Mouse (Mus musculus): ENCODE measurements around the gene Tob1.
A peak's percentile ranks its signal among the peaks of the same experiment; 100 is the strongest.

Gene Tob1

DNA sequence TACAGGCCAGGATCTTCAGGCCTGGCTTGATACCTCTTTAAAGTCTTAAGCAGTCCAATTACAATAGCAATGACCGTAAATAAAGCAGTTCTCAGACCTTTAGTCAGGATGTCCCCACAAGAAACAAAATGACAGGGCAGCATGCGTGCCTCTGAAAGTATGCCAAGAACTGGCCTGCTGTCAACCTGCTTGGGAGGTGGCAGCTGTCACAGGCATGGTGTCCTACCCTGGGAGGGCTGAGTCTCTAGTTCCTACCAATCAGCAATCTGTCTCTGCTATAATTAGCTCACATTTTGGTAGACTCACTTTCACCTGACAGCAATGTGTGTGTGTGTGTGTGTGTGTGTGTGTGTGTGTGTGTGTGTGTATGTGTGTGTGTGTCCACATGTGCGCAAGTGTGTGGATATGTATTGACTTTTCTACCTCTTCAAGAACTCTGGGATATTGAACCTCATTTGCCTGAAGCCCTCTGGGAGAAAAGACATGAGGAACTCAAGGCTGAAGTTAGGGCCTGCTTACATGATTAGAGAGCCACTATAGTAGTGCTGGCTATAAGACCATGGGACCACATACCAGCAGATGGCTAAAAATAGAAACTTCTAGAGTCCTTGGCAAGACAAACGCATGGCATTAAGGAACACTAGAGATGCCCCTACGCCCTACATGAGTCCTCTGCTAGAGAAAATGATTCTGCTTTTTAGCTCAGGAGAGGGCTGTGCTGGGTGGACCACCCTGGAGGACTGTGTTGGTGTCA, 18.1 kb downstream of the Tob1 start:
- no peak for DNase-seq (ENCODE audit: low spot score)

DNA sequence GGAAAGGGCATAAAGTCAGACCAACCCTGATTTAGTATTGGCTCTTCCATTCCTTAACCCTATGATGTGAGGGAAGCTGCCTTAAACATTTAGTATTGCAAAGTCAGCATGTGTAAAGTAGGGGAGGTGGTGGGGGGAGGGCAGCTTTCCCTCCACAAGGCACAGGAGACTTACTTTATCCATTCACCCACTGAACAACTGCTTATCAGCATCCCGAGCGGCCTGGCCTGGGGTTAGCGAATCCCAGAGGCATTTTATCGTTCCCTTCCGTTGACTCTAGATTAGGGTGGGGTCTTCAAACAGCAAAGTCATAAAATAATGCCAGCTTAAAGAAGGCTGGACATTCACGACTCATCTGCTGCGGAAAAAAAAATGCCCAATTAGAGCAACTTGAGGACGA, 19.0 kb downstream of the Tob1 start:
- no peak for DNase-seq (ENCODE audit: low spot score)

DNA sequence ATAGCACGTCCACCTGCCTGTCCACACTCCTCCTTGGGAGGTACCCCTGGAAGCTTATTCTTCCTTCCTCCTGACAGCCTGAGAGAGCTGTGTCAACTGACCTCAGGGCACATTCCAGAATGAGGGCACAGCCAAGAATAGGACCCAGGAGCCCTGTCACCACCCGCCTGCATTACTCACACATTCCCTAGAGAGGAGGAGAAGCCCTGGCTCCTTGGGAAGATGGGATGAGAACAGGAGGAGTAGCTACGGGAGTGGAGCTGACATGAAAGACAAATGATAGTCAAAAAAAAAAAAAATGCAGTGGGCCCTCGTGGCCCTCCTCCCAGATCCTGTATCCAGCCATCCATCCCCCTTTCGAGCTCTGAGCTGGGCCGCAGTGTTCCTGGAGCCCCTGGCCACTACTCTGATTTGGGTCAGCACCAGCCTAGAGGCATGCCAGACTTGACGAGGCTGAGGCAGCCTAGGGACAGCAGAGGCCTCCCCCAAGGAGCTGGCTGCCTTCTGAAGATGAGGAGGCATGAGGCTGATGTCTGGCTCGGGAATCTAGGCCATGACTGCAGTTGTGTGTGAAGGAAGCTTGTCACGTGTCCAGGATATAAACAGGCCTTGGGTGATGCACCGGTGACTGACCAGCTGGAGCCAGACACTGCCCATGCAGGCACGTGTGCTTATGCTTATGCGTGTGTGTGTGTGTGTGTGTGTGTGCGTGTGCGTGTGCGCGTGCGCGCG, 20.7 kb downstream of the Tob1 start:
- DNase-seq (ENCODE audit: low spot score), result no peak

DNA sequence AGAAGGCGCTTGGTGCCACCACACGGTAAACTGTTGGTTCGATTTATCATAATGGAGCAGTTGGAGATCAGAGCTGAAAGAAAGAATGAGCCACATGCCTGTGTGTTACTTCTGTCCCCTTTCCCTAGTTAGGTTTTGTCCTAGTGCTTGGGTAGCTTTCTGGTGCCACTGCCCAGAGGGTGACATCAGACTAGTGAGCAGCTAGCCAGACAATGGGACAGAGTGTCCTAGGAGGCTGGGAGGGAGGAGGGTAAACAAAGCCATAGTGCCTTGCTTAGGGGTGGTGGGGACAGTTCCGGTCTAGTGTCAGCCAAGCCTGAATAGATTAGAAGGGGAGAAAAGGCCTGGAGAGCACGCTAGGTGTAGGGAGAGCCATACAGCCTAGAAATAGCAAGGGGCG, 22.2 kb downstream of the Tob1 start:
- DNase-seq (ENCODE audit: low spot score), result no peak

DNA sequence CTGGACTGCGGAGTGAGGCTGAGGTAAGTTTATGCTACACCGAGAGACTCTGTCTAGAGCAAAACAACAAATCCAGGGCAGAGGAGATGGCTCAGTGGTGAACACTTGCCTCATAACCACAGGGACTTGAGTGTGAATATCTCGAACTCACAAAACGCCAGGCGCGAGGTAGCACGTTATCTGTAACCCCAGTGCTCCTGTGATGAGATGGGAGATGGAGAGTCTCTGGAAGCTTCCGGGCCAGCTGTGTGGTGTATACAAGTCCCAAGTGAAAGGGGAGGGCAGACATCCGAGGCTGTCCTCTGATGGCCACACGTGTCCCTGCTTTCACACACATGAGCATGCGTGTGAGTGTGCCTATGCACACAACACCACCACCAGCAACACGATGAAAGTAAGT, 23.1 kb downstream of the Tob1 start:
- DNase-seq (ENCODE audit: low spot score), result peak; percentile 52

DNA sequence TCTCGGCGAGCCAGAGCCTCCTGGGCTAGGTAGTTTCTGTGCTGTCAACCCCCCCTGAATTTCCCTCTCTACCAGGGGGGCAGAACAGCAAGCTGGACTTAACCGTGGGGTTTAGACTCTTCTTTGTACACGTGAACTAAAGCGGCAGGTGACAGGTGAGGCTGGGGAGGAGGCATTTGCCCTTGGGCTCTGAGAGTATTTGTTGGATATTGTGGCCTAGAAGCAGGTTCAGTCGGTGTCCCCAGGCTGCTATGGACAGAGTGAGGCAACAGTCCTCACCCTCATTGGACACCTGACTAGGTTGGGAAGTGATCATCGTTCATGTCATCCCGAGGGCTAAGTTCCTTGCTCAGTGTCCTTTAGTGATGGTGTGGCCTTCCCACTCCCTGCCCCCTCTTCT, 23.6 kb downstream of the Tob1 start:
- DNase-seq (ENCODE audit: low spot score), result no peak

DNA sequence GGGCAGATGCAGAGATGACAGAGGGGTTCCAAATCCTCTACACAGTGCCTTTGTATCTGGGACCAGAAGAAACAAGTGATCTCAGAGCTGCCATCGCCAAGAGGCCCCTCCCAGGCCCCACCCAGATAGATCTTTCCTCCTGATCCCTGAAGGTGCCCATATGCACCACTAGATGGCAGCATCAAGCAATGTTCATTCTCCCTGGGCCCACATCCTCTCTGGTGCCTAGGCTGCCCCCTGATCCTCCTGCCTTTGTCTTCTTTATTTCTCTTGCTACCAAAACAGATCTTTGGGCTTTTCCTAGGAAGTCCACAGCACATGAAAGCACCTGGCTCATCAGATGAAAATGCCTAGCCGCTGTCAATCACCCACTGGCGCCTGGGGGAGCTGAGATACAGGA, 24.8 kb downstream of the Tob1 start:
- peak; percentile 83 for DNase-seq (ENCODE audit: low spot score)

DNA sequence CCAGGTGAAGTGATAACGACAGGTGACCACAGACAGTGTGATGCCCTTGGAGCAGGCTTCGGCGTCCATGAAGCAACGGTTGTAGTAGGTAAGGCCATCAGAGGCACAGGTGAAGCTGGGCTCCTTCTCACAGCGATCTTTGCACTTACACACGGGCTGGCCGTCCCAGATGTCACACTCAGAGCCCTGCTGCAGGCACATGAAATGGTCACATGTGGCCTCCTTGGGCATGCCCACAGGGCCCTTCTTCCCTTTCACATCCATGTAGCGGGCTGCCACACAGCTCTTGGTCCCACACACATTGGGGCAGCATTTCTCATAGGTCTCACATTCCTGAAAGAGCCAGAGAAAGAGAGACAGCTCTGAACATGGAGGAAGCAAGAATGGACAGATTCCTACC, 27.5 kb downstream of the Tob1 start:
- no peak for DNase-seq (ENCODE audit: low spot score)

DNA sequence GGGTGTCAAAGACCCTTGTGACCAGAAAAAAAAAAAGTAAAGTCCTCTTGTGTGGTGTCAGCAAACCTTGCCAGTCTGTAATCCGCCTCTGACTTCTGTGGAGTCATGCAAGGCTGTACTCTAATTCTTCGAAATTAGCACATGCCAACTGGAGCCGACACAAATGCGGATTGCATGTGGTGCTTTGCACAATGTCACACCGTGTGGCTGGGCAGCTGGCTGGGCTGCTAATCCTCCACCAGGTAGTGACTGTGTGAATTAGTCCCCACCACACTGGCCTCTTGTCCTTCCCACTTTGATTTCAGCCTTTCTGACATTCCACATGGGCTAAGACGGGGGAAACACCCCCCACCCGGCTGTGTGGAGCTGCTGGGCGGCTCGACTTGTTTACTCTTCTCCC, 28.5 kb downstream of the Tob1 start:
- DNase-seq (ENCODE audit: low spot score), result no peak

DNA sequence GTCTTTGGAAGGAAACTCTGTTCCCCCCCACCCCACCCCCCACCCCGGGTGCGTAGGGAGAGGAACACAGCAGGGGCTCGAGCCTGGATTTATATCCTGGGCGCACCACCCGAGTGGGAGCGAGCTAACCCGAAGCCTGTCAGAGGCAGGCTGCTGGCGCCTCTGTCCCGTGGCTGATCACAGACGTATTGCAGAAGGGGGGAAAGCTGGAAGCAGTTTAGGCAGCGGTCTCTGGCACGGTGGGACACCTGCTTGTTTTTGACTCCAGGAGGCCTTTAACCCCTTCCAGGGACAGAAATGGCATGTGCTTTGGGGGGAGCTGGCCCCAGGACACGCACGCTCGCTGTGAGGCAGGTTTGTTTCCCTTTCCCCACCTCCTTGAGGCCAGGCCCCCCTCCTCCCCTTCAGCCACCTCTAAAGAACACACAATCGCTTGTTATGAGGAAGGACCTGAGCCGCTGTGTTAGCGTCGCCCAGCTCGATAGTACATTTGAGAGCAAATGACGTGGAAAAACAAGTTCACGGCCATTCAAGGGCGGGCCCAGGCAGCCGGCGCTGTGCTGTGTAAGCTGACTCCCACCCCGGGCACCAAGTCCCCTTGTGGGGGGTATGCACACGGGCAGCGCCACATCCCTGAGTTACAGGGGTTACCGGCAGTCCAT, 31.6 kb downstream of the Tob1 start:
- no peak for DNase-seq (ENCODE audit: low spot score)

DNA sequence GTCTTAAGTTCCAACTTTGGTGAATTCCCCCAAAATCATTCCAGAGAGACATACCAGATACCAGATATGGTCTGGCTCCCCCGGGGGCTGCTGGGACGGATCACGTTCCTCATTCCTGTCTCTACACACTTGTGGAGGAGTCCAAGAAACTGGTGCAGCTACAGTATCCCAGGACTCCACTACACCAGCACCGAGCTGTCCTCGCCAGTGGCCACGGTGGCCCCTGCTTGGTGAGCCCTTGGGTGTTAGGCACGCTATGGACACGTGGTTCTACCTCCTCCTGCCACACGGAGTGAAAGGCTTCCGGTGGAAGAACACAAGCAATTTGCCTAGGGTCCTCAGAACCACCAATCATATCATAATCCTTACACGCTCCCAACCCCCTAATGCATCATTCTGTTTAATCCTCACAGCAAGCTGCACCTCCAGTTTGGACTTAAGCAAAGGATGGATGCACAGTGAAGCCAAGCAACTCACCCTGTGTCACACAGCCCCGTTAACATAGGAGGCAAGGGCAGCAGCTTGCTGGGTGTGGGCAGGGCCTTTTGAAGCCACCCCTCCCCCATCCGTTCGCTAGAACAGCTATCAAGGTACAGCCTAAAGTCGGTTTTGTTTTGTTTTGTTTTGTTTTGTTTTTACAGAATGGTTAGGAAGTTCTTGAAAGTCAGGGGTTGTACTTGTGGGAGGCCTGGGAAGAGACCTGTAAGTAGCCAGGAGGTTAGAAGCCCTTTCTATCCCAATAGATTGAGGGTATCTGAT, 32.3 kb downstream of the Tob1 start:
- DNase-seq (ENCODE audit: low spot score), result no peak

DNA sequence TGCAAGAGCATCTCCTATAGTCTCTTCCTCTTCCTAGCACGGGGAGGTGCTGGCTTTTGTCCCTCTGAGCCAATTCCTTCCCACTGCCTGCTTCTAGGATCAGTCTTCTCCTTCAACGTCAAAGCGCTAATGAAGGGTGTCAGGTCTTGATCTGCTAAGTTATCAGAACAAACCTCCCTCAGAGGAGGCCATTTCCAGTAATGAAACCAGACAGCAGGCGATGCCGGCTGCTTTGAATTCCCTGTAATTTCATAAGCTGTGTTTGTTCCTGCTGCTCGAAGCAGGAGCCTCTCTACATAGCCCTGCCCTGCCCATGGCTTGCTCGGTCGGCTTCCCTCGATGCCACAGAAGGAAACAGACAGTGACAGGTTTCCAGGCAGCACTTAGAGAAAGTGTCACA, 33.1 kb downstream of the Tob1 start:
- no peak for DNase-seq (ENCODE audit: low spot score)

DNA sequence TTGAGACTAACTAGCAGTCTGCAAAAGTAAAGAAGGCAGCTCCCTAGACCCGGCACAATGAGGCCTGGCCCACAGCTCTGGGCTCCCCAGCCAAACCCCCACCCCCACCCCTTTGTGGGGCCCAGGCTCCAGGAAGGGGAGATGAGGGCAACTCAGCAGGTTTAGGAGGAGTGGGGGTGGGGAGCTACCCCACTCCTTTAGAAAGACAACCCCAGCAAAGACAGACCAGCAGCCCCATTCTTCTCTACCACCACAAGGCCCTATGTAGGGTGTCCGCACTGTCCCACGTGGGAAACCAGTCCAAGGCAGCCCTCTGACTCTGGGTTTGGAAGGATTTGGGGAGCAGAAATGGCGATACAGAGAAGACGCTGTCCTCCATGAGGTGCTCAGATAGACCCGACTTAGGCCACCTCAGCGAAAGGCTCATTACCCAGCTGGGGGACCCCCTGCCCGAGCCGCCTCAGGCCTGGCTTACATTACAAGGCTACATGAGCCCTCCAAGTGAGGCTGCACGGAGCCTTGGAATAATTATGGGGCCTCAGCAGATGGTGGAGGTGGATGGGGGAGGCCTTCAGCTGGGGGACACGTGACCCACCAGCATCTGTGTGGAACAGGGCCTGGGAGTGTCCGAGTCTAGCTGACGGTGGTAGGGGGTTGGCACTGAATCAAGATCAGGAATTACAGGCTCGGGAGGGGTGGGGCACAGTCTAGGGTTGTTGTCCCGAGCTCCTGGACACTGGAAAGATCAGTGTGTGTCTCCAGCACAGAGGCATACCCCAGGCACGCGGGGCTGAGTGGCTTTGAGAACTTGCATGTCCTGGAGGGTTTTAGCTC, 34.9 kb downstream of the Tob1 start, which contains the start of gene Wfikkn2:
Gene Wfikkn2, minus strand, starts transcription at position 51 of the 834 bp plus-strand sequence.
- no peak for DNase-seq (ENCODE audit: low spot score)

DNA sequence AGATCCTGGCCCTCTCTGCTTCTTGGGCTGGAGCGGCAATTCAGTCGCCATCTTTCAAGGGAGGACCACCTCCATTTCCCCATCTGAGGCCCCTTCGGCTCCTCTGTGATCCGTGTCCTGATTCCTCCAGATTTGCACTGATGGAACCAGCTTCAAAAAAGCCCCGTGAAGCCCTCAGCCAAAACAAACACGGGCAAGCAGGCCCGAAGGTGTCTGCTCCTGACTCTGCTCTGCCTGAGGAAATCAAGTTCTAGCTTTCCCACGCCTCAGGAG, 35.5 kb downstream of the Tob1 start:
- DNase-seq (ENCODE audit: low spot score), result no peak

DNA sequence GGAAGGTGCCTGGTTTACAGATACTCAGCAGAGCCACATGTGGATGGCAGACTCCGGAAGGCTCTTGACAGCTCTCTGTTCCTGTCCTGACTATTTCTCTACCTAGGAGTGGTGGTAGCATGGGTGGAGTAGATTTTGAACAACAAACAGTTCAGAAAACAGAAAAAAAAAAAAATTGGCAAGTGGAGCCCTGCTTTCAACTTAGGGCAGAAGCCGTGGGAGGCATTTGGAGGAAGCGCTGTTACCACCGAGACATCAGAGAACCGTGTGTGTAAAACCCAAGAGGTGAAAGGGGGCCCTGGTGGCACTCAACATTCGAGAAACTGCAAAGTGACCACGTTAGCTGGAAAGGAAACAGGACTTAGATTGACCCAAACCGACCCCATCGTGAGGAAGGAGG, 41.9 kb downstream of the Tob1 start:
- DNase-seq (ENCODE audit: low spot score), result no peak

DNA sequence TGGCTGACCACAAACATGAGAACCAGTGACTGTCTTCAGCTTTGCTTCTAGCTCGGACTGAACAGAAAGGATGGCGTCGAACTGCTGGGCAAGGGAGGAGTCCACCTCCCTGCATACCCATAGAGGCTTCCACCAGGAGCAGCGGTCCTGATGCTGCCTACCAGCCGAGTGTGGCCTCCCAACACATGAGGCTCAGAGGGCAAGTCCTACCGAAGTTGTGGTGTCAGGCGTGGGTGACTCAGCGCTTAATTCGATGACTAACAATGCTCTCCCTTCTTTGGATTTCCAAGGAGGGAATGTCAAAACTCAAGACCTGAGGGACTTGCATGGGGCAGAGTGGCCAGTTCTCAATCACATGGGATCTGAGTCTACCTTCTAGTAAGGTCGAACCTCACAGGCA, 42.4 kb downstream of the Tob1 start:
- no peak for DNase-seq (ENCODE audit: low spot score)

DNA sequence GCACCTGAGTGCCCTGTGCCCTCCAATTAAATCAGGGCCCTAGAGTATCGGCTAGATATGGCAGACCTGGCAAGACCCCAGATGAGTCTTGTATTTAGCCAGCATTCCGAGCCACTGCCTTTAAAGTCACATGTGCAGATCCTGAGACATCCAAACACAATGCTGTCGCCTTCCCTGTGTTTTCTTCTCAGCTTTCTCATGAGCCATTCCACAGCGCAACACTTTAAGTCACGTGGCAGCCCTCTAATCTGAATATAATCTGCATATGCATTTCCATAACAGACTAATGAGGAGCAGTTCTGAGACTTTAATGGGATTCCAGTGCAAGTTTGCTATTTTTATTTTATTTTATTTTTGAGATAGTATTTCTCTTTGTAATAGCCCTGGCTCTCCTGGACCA, 44.5 kb downstream of the Tob1 start:
- DNase-seq (ENCODE audit: low spot score), result no peak

DNA sequence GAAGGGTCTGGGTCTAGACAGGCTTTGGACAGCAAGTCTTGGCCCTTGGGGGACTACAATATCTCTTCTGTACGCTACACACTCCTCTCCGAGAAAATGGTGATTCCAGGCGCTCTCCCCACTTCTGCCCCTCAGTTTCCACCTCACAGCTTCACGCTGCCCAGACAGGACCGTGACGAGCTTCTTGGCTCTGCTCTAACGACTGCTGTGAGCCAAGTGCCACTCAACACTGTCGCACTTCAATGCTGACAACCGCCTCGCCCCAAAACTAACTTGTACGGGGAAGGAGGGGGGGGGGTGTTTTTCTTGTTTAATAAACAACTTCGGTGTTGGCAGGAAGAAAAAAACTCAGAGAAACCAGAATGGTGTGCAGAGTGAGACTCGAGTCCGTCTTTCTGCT, 46.7 kb downstream of the Tob1 start:
- no peak for DNase-seq (ENCODE audit: low spot score)

DNA sequence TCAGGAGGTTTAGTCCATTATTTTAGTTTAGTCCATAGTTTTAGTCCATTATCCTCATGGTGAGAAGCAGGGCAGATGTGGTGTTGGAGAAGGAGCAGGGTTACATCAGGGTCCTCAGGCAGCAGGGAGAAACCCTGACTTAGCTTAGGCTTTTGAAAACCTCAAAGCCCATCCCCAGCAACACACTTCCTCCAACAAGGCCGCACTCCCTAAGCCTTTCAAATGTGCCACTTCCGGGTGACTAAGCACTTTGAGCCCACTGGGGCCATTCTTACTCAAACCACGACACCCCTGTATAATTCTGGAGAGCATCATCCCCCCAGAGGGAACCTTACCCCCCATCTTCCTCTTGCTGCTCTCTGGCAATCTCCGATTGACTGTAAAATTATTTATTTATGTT, 48.6 kb downstream of the Tob1 start:
- DNase-seq (ENCODE audit: low spot score), result no peak

DNA sequence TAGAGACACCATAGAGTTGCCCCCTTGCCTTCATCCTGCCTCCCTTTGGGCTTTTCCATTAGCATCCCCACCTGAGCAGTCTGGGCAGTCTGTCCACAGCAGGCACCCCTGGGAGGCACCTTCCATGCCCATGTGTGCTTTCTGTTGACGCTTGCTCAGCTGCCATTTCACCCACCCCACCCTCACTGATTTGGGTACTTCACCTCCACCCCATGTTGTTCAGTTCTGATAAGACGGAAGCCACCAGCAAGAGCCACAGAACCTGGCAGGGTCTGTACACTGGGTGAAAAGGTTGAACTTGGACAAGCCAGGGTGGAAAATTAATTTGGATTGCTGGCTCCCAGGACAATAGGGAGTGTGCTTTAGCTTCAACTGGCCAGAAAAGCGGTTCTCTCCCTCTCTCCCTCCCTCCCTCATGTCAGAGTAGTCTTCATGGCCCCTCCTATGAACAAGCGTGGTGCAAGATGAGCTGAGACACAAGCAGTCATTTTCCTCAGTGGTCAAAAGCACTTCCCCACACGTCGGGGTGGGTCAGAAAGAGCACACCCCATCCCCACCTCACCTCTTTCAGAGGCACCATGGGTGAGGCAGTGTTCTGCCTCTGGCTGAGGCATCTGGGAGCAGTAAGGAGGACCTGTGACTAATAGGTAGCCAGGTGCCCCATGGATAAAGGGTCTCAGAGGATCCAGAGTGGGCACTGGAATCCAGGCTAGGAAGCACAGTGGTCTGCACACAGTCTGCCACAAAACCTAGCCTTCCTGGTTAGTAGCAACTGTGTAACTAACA, 50.5 kb downstream of the Tob1 start:
- DNase-seq (ENCODE audit: low spot score), result peak; percentile 67

Data from c-Kit-positive CD71-positive TER-119-positive erythroid progenitor cells, embryonic 14.5 days (primary cell).